Mouse (Mus musculus): Measurements from ENCODE around the gene Irf2.

DNA sequence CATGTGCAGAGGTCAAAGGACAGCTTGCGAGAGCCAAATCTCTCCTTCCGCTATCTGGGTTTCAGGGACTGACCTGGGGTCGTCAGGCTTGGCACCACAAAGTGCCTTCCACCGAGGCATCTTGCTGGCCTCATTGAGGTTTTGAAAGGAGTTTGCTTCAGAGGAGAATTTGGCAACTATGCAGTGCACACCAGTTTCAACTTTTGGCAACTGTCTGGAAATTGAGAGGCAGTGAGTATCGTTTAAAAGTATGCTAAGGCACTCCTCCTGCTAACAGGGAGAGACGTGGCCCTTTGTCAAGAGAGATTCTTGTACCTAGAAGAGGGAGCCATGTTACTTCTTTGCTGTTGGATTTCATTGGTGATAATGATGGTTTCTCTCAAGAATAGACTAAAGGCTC lies 21.9 kb downstream of the Irf2 start:
- TF ChIP-seq GATA1 (IDR thresholded peaks at IDR 0.05; ENCODE audit: borderline replicate concordance, low read length) (no peak), FLI1 (IDR thresholded peaks at IDR 0.05; ENCODE audit: low read length) (no peak)
